Mouse (Mus musculus) neural tube, embryonic 15.5 days (tissue): ENCODE measurements around the gene Opn4. TPM values are rescaled to one million over a fixed set of nuclear protein-coding genes. Genes with fewer than 3 reads are reported as not detected.

ENCODE experiments used
- ATAC-seq: fragments of 200-750 bp; cut with Nextera tagmentation; 2 replicates; pipeline ENCODE4 v1.8.0; 2017; ENCODE audit warnings: mild to moderate bottlenecking, moderate TSS enrichment, moderate library complexity; ENCODE audit not compliant: low FRiP score
- H3K27ac ChIP-seq: fragments of 300-500 bp; sonication (generic); replicated peaks from 2 replicates; pipeline ENCODE4 v1.5.1; 2015; ENCODE audit warnings: mild to moderate bottlenecking, inconsistent platforms
- H3K27me3 ChIP-seq: fragments of 300-500 bp; sonication (generic); replicated peaks from 2 replicates; pipeline ENCODE4 v1.6.1; 2015; ENCODE audit warnings: inconsistent platforms
- H3K36me3 ChIP-seq: fragments of 300-500 bp; sonication (generic); 2 replicates; pipeline ENCODE4 v1.6.1; 2015; ENCODE audit warnings: inconsistent platforms
- H3K4me1 ChIP-seq: fragments of 300-500 bp; sonication (generic); 2 replicates; pipeline ENCODE4 v1.6.1; 2015; ENCODE audit warnings: inconsistent platforms
- H3K4me2 ChIP-seq: fragments of 300-500 bp; sonication (generic); 2 replicates; pipeline ENCODE4 v1.6.1; 2015; ENCODE audit warnings: inconsistent platforms, mild to moderate bottlenecking, moderate library complexity
- H3K4me3 ChIP-seq: fragments of 300-500 bp; sonication (generic); replicated peaks from 2 replicates; pipeline ENCODE4 v1.5.1; 2015; ENCODE audit warnings: mild to moderate bottlenecking, inconsistent platforms
- H3K9ac ChIP-seq: fragments of 300-500 bp; sonication (generic); replicated peaks from 2 replicates; pipeline ENCODE4 v1.6.1; 2015; ENCODE audit warnings: mild to moderate bottlenecking, inconsistent platforms
- H3K9me3 ChIP-seq: fragments of 300-500 bp; sonication (generic); replicated peaks from 2 replicates; pipeline ENCODE4 v1.6.1; 2016; ENCODE audit warnings: inconsistent platforms
- WGBS: fragments of 180-500 bp; shearing (Covaris S2); methylation state at CpG from one replicate; pipeline ENCODE4 v1.1.7; 2015; ENCODE audit warnings: mixed read lengths; 5-methylcytosine and 5-hydroxymethylcytosine counted together
- polyA plus RNA-seq: library from polyadenylated mRNA; unstranded; fragments of >200 nt; fragmentation: Nextera tagmentation; extraction: Ambion mirVana; gene quantifications from 2 replicates; pipeline ENCODE4 v1.2.1, GENCODE M21; 2015

The Opn4 gene
- polyA plus RNA-seq, 1 experiment from 2014 or later: 0.28 TPM

- H3K4me2 ChIP-seq: no peak overlapping the region
- H3K27ac ChIP-seq: no peak overlapping the region
- no peaks in the 10 kb centered on the region for H3K36me3 ChIP-seq
- H3K27me3 ChIP-seq: peaks cover 20% of the 10 kb centered on the region
- H3K4me3 ChIP-seq: no peak overlapping the region
- ATAC-seq: peak; percentile 79
- 2% methylated on average over 8 of the region's 8 CpGs for WGBS
- no peaks in the 10 kb centered on the region for H3K9me3 ChIP-seq
- peaks cover 9% of the 10 kb centered on the region for H3K4me1 ChIP-seq
- H3K9ac ChIP-seq: no peak overlapping the region
Measured at GRCm38 (mm10) chr14:34616821-34617220, 16.9 kb upstream of the Opn4 start.

- Histone ChIP-seq H3K4me3 (no peak overlapping the region), H3K9ac (no peak overlapping the region), H3K9me3 (no peaks in the 10 kb centered on the region), H3K36me3 (no peaks in the 10 kb centered on the region), H3K4me2 (no peak overlapping the region; the same call in 1 of the 2 replicates), H3K27ac (no peak overlapping the region), H3K4me1 (peaks cover 9% of the 10 kb centered on the region), H3K27me3 (peaks cover 20% of the 10 kb centered on the region)
- WGBS: 71% methylated on average over 4 of the region's 4 CpGs
- ATAC-seq: no peak
Measured at GRCm38 (mm10) chr14:34615625-34616024, 15.7 kb upstream of the Opn4 start.

DNA sequence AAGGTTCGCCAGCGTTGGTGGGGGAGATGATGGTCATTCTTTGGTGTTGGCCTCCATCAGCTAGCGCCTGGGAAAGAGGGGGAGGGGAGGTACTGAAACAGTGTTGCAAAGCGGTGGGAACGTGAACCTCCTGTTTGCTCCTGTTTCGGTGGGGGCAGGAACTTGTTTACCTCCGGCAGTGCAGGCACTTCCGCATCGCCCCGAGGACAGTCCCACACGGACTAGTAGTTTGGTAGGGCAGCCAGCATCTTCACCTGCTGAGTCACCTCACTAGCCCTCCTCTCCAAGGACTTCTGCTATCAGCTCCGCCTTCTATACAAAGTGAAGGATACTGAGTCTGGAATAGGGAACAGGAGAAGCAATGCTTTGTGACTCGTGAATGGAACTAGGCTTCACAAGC lies 15.1 kb upstream of the Opn4 start:
- Histone ChIP-seq H3K27ac (no peak overlapping the region), H3K4me3 (peak overlapping the region; percentile 19; the same call in 1 of the 2 replicates), H3K4me2 (peak overlapping the region; percentile 50), H3K4me1 (peaks cover 9% of the 10 kb centered on the region), H3K9me3 (no peaks in the 10 kb centered on the region), H3K27me3 (peaks cover 20% of the 10 kb centered on the region), H3K36me3 (no peaks in the 10 kb centered on the region), H3K9ac (no peak overlapping the region)
- no peak for ATAC-seq
- 4% methylated on average over 13 of the region's 13 CpGs for WGBS

DNA sequence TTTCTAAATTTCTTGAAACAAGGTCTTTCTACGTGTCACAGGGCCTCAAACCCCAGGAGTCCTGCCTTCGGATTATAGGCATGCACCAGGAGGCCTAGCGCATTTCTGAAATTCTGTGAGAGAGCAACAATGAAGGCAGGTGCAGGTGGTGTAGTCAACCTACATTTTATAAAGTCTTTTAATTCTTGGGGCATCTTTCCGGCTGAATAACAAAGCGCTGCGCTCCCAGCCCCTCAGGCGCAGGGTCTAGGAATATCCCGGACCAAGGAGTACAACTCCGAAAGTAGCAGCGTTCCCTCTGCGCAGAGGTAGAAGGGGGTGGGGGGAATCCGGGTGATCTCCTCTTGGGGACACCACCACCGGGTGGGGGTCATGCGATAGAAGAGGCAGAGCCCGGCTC lies 14.6 kb upstream of the Opn4 start:
- no peaks in the 10 kb centered on the region for H3K9me3 ChIP-seq
- H3K4me1 ChIP-seq: peaks cover 9% of the 10 kb centered on the region
- no peak overlapping the region for H3K9ac ChIP-seq
- H3K27me3 ChIP-seq: peaks cover 20% of the 10 kb centered on the region
- ATAC-seq: no peak
- H3K27ac ChIP-seq: no peak overlapping the region
- WGBS: 13% methylated on average over 15 of the region's 15 CpGs
- H3K36me3 ChIP-seq: no peaks in the 10 kb centered on the region
- H3K4me2 ChIP-seq: peak overlapping the region; percentile 50
- 0 out of 2 replicates have a peak overlapping the region, but pooled peaks have one; percentile 19 for H3K4me3 ChIP-seq

DNA sequence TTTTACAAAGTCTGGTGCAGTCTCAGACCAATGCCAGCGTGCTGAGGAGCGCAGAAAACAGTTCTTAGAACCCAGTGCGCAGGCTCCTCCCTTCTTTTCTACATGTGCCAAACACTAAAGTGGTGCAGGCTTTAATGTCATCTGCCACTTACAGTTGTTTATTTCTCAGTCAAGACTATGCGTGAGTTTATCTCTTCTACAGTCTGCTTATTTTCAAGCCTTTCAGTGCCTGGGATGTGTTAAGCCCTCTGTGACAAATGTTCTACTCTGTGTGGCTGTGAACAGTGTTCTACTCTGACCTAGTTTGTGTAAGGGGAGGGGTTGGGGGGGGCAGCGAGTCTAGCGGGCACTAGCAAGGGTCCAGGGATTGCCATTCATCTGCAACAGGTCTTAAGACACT lies 13.6 kb upstream of the Opn4 start:
- no peak for ATAC-seq
- Histone ChIP-seq H3K27ac (no peak overlapping the region), H3K9me3 (no peaks in the 10 kb centered on the region), H3K4me1 (peaks cover 9% of the 10 kb centered on the region), H3K27me3 (peaks cover 20% of the 10 kb centered on the region), H3K4me3 (no peak overlapping the region), H3K9ac (no peak overlapping the region), H3K4me2 (no peak overlapping the region), H3K36me3 (no peaks in the 10 kb centered on the region)
- 66% methylated on average over 6 of the region's 6 CpGs for WGBS

GRCm38 (mm10) chr14:34612222-34612621 lies 12.3 kb upstream of the Opn4 start:
- ATAC-seq: no peak
- 48% methylated on average over 4 of the region's 4 CpGs for WGBS
- H3K27ac ChIP-seq: no peak overlapping the region
- no peak overlapping the region for H3K9ac ChIP-seq
- no peaks in the 10 kb centered on the region for H3K9me3 ChIP-seq
- H3K27me3 ChIP-seq: peaks cover 20% of the 10 kb centered on the region
- H3K4me3 ChIP-seq: no peak overlapping the region
- H3K4me1 ChIP-seq: peaks cover 7% of the 10 kb centered on the region
- no peaks in the 10 kb centered on the region for H3K36me3 ChIP-seq
- H3K4me2 ChIP-seq: no peak overlapping the region

- no peak overlapping the region for H3K27ac ChIP-seq
Measured at GRCm38 (mm10) chr14:34611591-34611990, 11.6 kb upstream of the Opn4 start.

GRCm38 (mm10) chr14:34601910-34602309 lies 2.0 kb upstream of the Opn4 start:
- WGBS: 96% methylated on average over 7 of the region's 7 CpGs
- no peaks in the 10 kb centered on the region for H3K4me1 ChIP-seq
- H3K36me3 ChIP-seq: no peaks in the 10 kb centered on the region
- H3K9ac ChIP-seq: no peak overlapping the region
- H3K4me2 ChIP-seq: no peak overlapping the region
- H3K27me3 ChIP-seq: no peaks in the 10 kb centered on the region
- H3K27ac ChIP-seq: no peak overlapping the region
- H3K9me3 ChIP-seq: no peaks in the 10 kb centered on the region
- no peak overlapping the region for H3K4me3 ChIP-seq
- no peak for ATAC-seq

More at GRCm38 (mm10) chr14:34611591-34611990, 11.6 kb upstream of the Opn4 start:
- H3K4me2 ChIP-seq: no peak overlapping the region
- WGBS: 81% methylated on average over 4 of the region's 4 CpGs
- H3K4me3 ChIP-seq: no peak overlapping the region
- no peaks in the 10 kb centered on the region for H3K9me3 ChIP-seq
- peaks cover 20% of the 10 kb centered on the region for H3K27me3 ChIP-seq
- no peak overlapping the region for H3K9ac ChIP-seq
- no peaks in the 10 kb centered on the region for H3K36me3 ChIP-seq
- peaks cover 7% of the 10 kb centered on the region for H3K4me1 ChIP-seq
- no peak for ATAC-seq

- 85% methylated on average over 17 of the region's 17 CpGs for WGBS
Measured at GRCm38 (mm10) chr14:34595596-34596255, 4.2 kb downstream of the Opn4 start.

DNA sequence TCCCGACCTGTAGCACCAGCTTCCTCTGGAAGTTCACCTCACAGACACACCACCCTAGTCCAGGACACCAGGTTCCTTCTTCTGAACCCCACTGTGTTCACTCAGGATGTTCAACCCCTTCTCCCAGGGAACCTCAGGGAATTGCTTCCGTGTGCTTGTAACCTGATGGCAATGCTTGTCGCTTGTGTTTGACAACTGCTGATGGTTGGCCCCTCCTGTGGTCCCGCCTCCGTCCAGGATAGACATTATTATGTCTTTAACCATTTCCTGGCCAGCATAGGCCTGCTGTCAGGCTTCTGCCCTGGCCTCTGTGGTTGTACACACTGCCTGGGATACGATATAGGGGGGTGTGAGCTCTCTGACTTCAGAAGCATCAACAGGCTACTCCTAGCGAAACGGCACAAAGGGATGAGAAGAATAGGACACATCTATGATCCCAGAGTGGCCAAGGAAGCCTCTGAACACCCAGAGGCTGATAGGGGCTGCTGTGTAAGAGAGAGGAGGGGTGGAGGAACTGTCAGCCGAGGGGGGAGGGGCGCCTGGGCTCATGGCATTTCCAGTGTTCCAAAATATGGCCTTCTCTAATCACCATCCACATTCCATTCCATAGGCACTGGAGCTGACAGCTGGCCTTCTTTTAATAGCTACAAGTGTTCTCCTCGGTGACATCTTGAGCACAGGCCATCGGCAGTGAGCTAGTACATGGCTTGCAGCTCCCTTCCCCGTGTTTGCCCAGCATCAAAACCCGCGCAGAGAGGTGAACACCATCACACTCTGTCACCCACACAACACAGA lies 8.0 kb downstream of the Opn4 start:
- no peak for ATAC-seq
- no peaks in the 10 kb centered on the region for H3K9me3 ChIP-seq
- H3K27ac ChIP-seq: no peak overlapping the region
- H3K9ac ChIP-seq: no peak overlapping the region
- 72% methylated on average over 15 of the region's 15 CpGs for WGBS
- no peak overlapping the region for H3K4me2 ChIP-seq
- H3K27me3 ChIP-seq: no peaks in the 10 kb centered on the region
- no peaks in the 10 kb centered on the region for H3K4me1 ChIP-seq
- H3K36me3 ChIP-seq: no peaks in the 10 kb centered on the region
- H3K4me3 ChIP-seq: no peak overlapping the region

More at GRCm38 (mm10) chr14:34595596-34596255, 4.2 kb downstream of the Opn4 start:
- no peak overlapping the region for H3K4me3 ChIP-seq
- no peak overlapping the region for H3K4me2 ChIP-seq
- H3K27ac ChIP-seq: no peak overlapping the region
- no peak for ATAC-seq
- H3K27me3 ChIP-seq: no peaks in the 10 kb centered on the region
- H3K4me1 ChIP-seq: no peaks in the 10 kb centered on the region
- no peak overlapping the region for H3K9ac ChIP-seq
- H3K9me3 ChIP-seq: no peaks in the 10 kb centered on the region
- H3K36me3 ChIP-seq: no peaks in the 10 kb centered on the region

DNA sequence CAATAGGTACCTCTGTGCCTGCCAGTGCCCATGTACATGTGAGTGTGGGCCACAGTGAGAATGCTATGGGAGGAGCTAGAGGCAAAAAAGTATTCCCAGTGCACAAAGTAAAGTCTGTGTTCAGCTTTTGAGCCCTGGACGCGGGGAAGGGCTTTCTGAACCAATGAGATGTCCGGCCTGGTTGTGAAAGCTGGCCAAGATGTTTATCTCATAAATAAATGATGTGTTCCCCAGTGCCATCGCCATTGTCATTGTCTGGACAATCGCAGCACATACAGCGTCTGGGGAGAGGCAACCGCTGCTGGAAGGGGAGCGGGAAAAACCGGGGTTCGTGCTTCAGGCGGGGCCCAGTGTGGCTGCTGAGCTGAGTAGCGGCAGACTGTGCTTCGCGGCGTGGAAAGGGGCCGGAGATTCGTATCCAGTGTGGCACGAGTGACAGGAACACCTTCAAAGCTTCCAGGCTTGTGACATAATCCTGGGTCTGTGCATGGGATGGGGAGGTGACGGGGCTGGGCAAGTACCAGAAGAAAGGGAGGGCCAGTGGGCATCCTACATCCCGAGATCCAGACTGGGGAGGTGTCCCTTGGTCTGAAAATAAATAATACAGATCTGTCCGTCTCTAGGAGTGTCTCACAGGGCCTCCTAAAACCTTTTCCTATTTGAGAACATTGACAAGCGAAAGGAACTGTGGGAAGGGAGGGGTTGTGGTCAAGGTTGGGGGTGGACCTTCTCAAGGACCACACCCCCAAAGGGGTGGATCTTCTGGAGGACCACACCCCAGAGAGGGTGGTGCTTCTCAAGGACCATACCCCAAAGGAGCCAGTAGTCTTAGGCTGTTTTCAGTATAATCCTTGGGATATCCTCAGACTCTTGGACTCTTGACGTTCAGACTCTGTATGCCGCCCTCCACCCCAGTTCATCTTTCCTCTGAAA lies 8.9 kb downstream of the Opn4 start:
- Histone ChIP-seq H3K27me3 (no peaks in the 10 kb centered on the region), H3K4me3 (no peak overlapping the region), H3K4me2 (no peak overlapping the region), H3K9ac (no peak overlapping the region), H3K9me3 (no peaks in the 10 kb centered on the region), H3K36me3 (no peaks in the 10 kb centered on the region), H3K4me1 (no peaks in the 10 kb centered on the region), H3K27ac (no peak overlapping the region)
- no peak for ATAC-seq
- 61% methylated on average over 24 of the region's 24 CpGs for WGBS
